Mouse (Mus musculus): Measurements from ENCODE around the gene Ttll8. TPM values are rescaled to one million over a fixed set of nuclear protein-coding genes. Genes with fewer than 3 reads are reported as not detected.

Ttll8 gene
- polyA plus RNA-seq, 1 experiment from 2014 or later: not detected

Other genes with a start within 250 kb of the Ttll8 start
- gene Brd1, start 220.2 kb downstream of the Ttll8 start, polyA plus RNA-seq (2016; fragmentation: Nextera tagmentation; extraction: Ambion mirVana): 22.2 and 23.5 TPM in 2 replicates
- gene Zbed4, start 202.8 kb downstream of the Ttll8 start, polyA plus RNA-seq (2016; fragmentation: Nextera tagmentation; extraction: Ambion mirVana): 38.5 and 39.3 TPM in 2 replicates
- gene Alg12, start 135.1 kb downstream of the Ttll8 start, polyA plus RNA-seq (2016; fragmentation: Nextera tagmentation; extraction: Ambion mirVana): 10.9 and 12.5 TPM in 2 replicates
- 92.2 and 93.9 TPM in 2 replicates for gene Creld2, start 134.8 kb downstream of the Ttll8 start, polyA plus RNA-seq (2016; fragmentation: Nextera tagmentation; extraction: Ambion mirVana)
- 43.6 and 49.0 TPM in 2 replicates for gene Pim3, start 92.2 kb downstream of the Ttll8 start, polyA plus RNA-seq (2016; fragmentation: Nextera tagmentation; extraction: Ambion mirVana)
- 1.0 and 1.5 TPM in 2 replicates for gene Mlc1, start 24.6 kb upstream of the Ttll8 start, polyA plus RNA-seq (2016; fragmentation: Nextera tagmentation; extraction: Ambion mirVana)
- not detected in 2 replicates for gene Mov10l1, start 28.5 kb upstream of the Ttll8 start, polyA plus RNA-seq (2016; fragmentation: Nextera tagmentation; extraction: Ambion mirVana)
- gene Panx2, start 105.3 kb upstream of the Ttll8 start, polyA plus RNA-seq (2016; fragmentation: Nextera tagmentation; extraction: Ambion mirVana): 0.21 and 0.50 TPM in 2 replicates
- gene Trabd, start 120.7 kb upstream of the Ttll8 start, polyA plus RNA-seq (2016; fragmentation: Nextera tagmentation; extraction: Ambion mirVana): 52.1 and 52.4 TPM in 2 replicates
- gene Selenoo, start 134.7 kb upstream of the Ttll8 start, polyA plus RNA-seq (2016; fragmentation: Nextera tagmentation; extraction: Ambion mirVana): 12.9 and 13.0 TPM in 2 replicates
- 25.9 and 28.8 TPM in 2 replicates for gene Tubgcp6, start 168.7 kb upstream of the Ttll8 start, polyA plus RNA-seq (2016; fragmentation: Nextera tagmentation; extraction: Ambion mirVana)
- 15.9 and 16.1 TPM in 2 replicates for gene Hdac10, start 174.3 kb upstream of the Ttll8 start, polyA plus RNA-seq (2016; fragmentation: Nextera tagmentation; extraction: Ambion mirVana)
- 16.6 and 19.6 TPM in 2 replicates for gene Mapk12, start 186.3 kb upstream of the Ttll8 start, polyA plus RNA-seq (2016; fragmentation: Nextera tagmentation; extraction: Ambion mirVana)
- gene Mapk11, start 195.2 kb upstream of the Ttll8 start, polyA plus RNA-seq (2016; fragmentation: Nextera tagmentation; extraction: Ambion mirVana): 16.1 and 20.6 TPM in 2 replicates
- gene Plxnb2, start 226.4 kb upstream of the Ttll8 start, polyA plus RNA-seq (2016; fragmentation: Nextera tagmentation; extraction: Ambion mirVana): 146 and 152 TPM in 2 replicates
- 26.1 and 29.1 TPM in 2 replicates for gene Dennd6b, start 242.1 kb upstream of the Ttll8 start, polyA plus RNA-seq (2016; fragmentation: Nextera tagmentation; extraction: Ambion mirVana)